ENCODE assay signal across 26 mouse cellular contexts in genomic region chr8:12062710-12063109, GRCm38 (mm10).
A peak's percentile ranks its signal among the peaks of the same experiment; 100 is the strongest.
DNase-seq lines count a peak whose midpoint lies in the region; ATAC-seq and TF ChIP-seq lines count a peak whose summit lies in the region.
"Had no signal": no experiment of that assay in that cellular context is flagged by ENCODE, and none has a peak within 500 bp of the region (broad histone marks: within the 10 kb centered on the region; RNA-seq: fewer than 3 reads in every experiment).

No protein-coding gene starts in this region.

- 67% methylated on average over 8 of the region's 8 CpGs for WGBS in hindbrain, embryonic 13.5 days
- 81% methylated on average over 8 of the region's 8 CpGs for WGBS in hindbrain, embryonic 11.5 days
- 92% methylated on average over 8 of the region's 8 CpGs for WGBS in thymus, adult 2 months

- H3K36me3 ChIP-seq in hindbrain, embryonic 13.5 days = no peaks in the 10 kb centered on the region
- H3K36me3 ChIP-seq in hindbrain, embryonic 11.5 days (ENCODE audit: control insufficient read depth, insufficient read depth, low read length) = no peaks in the 10 kb centered on the region
- no peaks in the 10 kb centered on the region for H3K36me3 ChIP-seq in thymus, adult 2 months (ENCODE audit: control insufficient read depth, insufficient read depth, low read length)
- H3K36me3 ChIP-seq: embryonic facial prominence, embryonic 12.5 days; liver, embryonic 15.5 days; stomach, embryonic 15.5 days had no signal

- 0 out of 2 replicates have a peak, but pooled peaks have one; percentile 13 for ATAC-seq in hindbrain, embryonic 13.5 days (ENCODE audit: low FRiP score)
- ATAC-seq in hindbrain, embryonic 11.5 days (ENCODE audit: low FRiP score) = no peak
- ATAC-seq: forebrain, embryonic 14.5 days; inflammation-experienced regulatory T-cells, adult 6 months; Patski had no signal

- no peak for TF ChIP-seq POLR2A in thymus, adult 2 months (IDR thresholded peaks at IDR 0.05; ENCODE audit: control insufficient read depth, extremely low read depth, insufficient read depth, low read length, poor library complexity)

- no peak overlapping the region for H3K4me3 ChIP-seq in hindbrain, embryonic 13.5 days
- no peak overlapping the region for H3K4me3 ChIP-seq in hindbrain, embryonic 11.5 days (ENCODE audit: low read depth, low read length)
- no peak overlapping the region for H3K4me3 ChIP-seq in thymus, adult 2 months (ENCODE audit: control insufficient read depth, insufficient read depth, low read length)
- H3K4me3 ChIP-seq: embryonic facial prominence, embryonic 12.5 days; liver, embryonic 15.5 days; stomach, embryonic 15.5 days had no signal

- no peak overlapping the region for H3K4me2 ChIP-seq in hindbrain, embryonic 13.5 days
- H3K4me2 ChIP-seq in hindbrain, embryonic 11.5 days (replicated peaks; ENCODE audit: low read depth, low read length) = no peak overlapping the region
- H3K4me2 ChIP-seq: embryonic facial prominence, embryonic 12.5 days; hindbrain, embryonic 14.5 days; liver, embryonic 15.5 days; lung, embryonic 14.5 days; stomach, embryonic 15.5 days had no signal

- peaks cover 59% of the 10 kb centered on the region for H3K27me3 ChIP-seq in hindbrain, embryonic 13.5 days
- no peaks in the 10 kb centered on the region; the same call in 1 of the 2 replicates for H3K27me3 ChIP-seq in hindbrain, embryonic 11.5 days (ENCODE audit: control insufficient read depth, insufficient read depth, low read length)
- no peaks in the 10 kb centered on the region for H3K27me3 ChIP-seq in thymus, adult 2 months (ENCODE audit: control insufficient read depth, insufficient read depth, low read length)
- H3K27me3 ChIP-seq: embryonic facial prominence, embryonic 12.5 days; liver, embryonic 15.5 days had no signal

- peak; percentile 32 for DNase-seq in adrenal gland, adult 8-10 months
- no peak for DNase-seq in adrenal gland, postnatal 4 days (ENCODE audit: low spot score in 2 of 2)
- no peak for DNase-seq in hindbrain, embryonic 11.5 days (ENCODE audit: low spot score)
- peak; percentile 21 for DNase-seq in R1 (ENCODE audit: low read depth, low spot score)
- DNase-seq in adrenal gland, postnatal 14 days = peak; percentile 42
- DNase-seq in frontal cortex, postnatal 36 days (ENCODE audit: low spot score in 2 of 2) = no peak
- DNase-seq in thymus, adult 2 months = no peak
- DNase-seq: cerebellum, adult 11-12 months; cerebellum, adult 9-11 months; embryo, embryonic 11 days; gastrocnemius, postnatal 14 days; kidney, adult 11 months; kidney, postnatal 25 days; liver; lung, embryonic 14.5 days; lung, postnatal 14 days; right cerebral cortex, postnatal 25 days; thymus, postnatal 25 days had no signal

- H3K9me3 ChIP-seq in hindbrain, embryonic 13.5 days = no peaks in the 10 kb centered on the region
- no peaks in the 10 kb centered on the region for H3K9me3 ChIP-seq in hindbrain, embryonic 11.5 days (ENCODE audit: control insufficient read depth, low read length)
- H3K9me3 ChIP-seq: embryonic facial prominence, embryonic 12.5 days; liver, embryonic 15.5 days; stomach, embryonic 15.5 days had no signal

- H3K4me1 ChIP-seq in hindbrain, embryonic 13.5 days (replicated peaks) = peaks cover 23% of the 10 kb centered on the region
- no peaks in the 10 kb centered on the region for H3K4me1 ChIP-seq in hindbrain, embryonic 11.5 days (replicated peaks; ENCODE audit: control insufficient read depth, insufficient read depth, low read length)
- H3K4me1 ChIP-seq in thymus, adult 2 months (replicated peaks; ENCODE audit: control insufficient read depth, insufficient read depth, low read length) = no peaks in the 10 kb centered on the region
- H3K4me1 ChIP-seq: embryonic facial prominence, embryonic 12.5 days; liver, embryonic 15.5 days; stomach, embryonic 15.5 days had no signal

- H3K9ac ChIP-seq in hindbrain, embryonic 13.5 days = no peak overlapping the region
- H3K9ac ChIP-seq in hindbrain, embryonic 11.5 days (ENCODE audit: low read depth, low read length) = no peak overlapping the region
- H3K9ac ChIP-seq: embryonic facial prominence, embryonic 12.5 days; hindbrain, embryonic 14.5 days; liver, embryonic 15.5 days; lung, embryonic 14.5 days; stomach, embryonic 15.5 days had no signal

- no peak overlapping the region for H3K27ac ChIP-seq in hindbrain, embryonic 13.5 days
- no peak overlapping the region for H3K27ac ChIP-seq in hindbrain, embryonic 11.5 days (ENCODE audit: low read depth, low read length)
- H3K27ac ChIP-seq in thymus, adult 2 months (ENCODE audit: control insufficient read depth, insufficient read depth, low read length) = no peak overlapping the region
- H3K27ac ChIP-seq: embryonic facial prominence, embryonic 12.5 days; hindbrain, embryonic 14.5 days; liver, embryonic 15.5 days; stomach, embryonic 15.5 days had no signal

- TF ChIP-seq CTCF in thymus, adult 2 months (IDR thresholded peaks at IDR 0.05; ENCODE audit: borderline replicate concordance, control insufficient read depth, extremely low read depth, insufficient read depth, low read length, poor library complexity) = no peak

Comparison
In these comparisons a context has a peak if more than half of its experiments do, and no peak if none do; other contexts are left out.
1. DNase-seq: peak in adrenal gland, adult 8-10 months (single experiment), R1 (single experiment) and adrenal gland, postnatal 14 days (single experiment); none in adrenal gland, postnatal 4 days (0 of 2), hindbrain, embryonic 11.5 days (single experiment), frontal cortex, postnatal 36 days (0 of 2) and thymus, adult 2 months (single experiment).